Mouse (Mus musculus) embryonic facial prominence, embryonic 12.5 days (tissue): Measurements from ENCODE around the gene Ephb4. TPM values are rescaled to one million over a fixed set of nuclear protein-coding genes. Genes with fewer than 3 reads are reported as not detected.

ENCODE experiments used
- ATAC-seq: fragments of 200-750 bp; cut with Nextera tagmentation; 2 replicates; pipeline ENCODE4 v1.8.0; 2017; ENCODE audit not compliant: insufficient number of reproducible peaks, insufficient read depth, low FRiP score, low TSS enrichment
- H3K27ac ChIP-seq: fragments of 300-500 bp; sonication (generic); 2 replicates; pipeline ENCODE4 v1.5.1; 2016; ENCODE audit warnings: mild to moderate bottlenecking
- H3K27me3 ChIP-seq: fragments of 300-500 bp; sonication (generic); 2 replicates; pipeline ENCODE4 v1.6.1; 2016; ENCODE audit warnings: mild to moderate bottlenecking, moderate library complexity
- H3K36me3 ChIP-seq: fragments of 300-500 bp; sonication (generic); 2 replicates; pipeline ENCODE4 v1.6.1; 2016; ENCODE audit warnings: mild to moderate bottlenecking
- H3K4me1 ChIP-seq: fragments of 300-500 bp; sonication (generic); 2 replicates; pipeline ENCODE4 v1.6.1; 2016
- H3K4me2 ChIP-seq: fragments of 300-500 bp; sonication (generic); replicated peaks from 2 replicates; pipeline ENCODE4 v1.6.1; 2016; ENCODE audit warnings: mild to moderate bottlenecking, moderate library complexity
- H3K4me3 ChIP-seq: fragments of 300-500 bp; sonication (generic); 2 replicates; pipeline ENCODE4 v1.5.1; 2016; ENCODE audit warnings: mild to moderate bottlenecking
- H3K9ac ChIP-seq: fragments of 300-500 bp; sonication (generic); 2 replicates; pipeline ENCODE4 v1.6.1; 2016; ENCODE audit warnings: mild to moderate bottlenecking, moderate library complexity
- H3K9me3 ChIP-seq: fragments of 300-500 bp; sonication (generic); 2 replicates; pipeline ENCODE4 v1.6.1; 2016; ENCODE audit warnings: mild to moderate bottlenecking, moderate library complexity
- WGBS: fragments of 180-500 bp; shearing (Covaris S2); methylation state at CpG from one replicate; pipeline ENCODE4 v1.1.7; 2016; 5-methylcytosine and 5-hydroxymethylcytosine counted together
- polyA plus RNA-seq: library from polyadenylated mRNA; unstranded; fragments of >200 nt; fragmentation: Nextera tagmentation; extraction: Ambion mirVana; gene quantifications from 2 replicates; pipeline ENCODE4 v1.2.1, GENCODE M21; 2016

The Ephb4 gene
- polyA plus RNA-seq, 1 experiment from 2014 or later, result 91.6 TPM

DNA sequence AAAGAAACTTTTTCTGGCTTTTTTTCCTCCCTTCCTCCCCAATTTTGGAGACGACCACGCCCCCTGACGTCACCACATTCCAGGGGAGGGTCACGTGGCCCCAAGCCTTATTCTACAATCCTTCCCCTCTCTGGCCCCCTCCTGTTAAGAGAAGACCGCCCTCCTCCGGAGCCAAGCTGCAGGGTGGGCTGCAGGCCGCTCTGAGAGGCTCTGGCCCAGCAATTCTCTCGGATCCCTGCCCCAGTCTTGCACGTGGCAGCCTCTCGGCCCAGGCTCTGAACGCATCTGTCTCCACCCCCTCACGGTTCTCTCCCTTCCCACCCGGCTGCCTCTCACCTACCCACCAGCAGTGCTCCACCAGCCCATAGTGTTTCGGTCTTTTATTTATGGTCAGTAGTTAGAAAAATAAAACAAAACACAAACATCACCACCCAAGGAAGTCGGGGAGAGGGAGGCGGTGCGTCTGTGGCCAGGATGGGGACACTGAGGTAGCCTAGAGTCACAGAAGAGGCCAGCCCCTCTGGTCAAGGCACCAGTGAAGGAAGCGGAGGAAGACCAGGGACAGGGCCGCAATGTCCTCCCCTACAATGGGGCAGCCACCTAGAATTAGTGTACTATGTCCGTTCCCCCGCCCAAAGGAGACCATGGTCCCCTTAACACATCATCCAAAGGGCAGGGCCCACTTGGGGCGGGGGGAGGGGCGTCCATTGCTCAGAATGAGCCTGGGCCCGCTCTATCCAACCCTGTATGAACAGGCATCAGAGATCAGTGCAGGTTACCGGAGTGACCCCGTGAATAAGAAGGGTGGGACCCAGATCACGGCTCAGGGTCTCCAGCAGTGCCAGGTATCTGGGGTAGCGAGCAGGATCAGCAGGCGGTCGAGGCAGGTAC is 35.5 kb upstream of the Ephb4 start, which contains the start of gene Trip6:
TSS of gene Trip6 (minus strand) at position 212 of the 891 bp plus-strand sequence.
- peak within 1 kb of the TSS; percentile 72 for H3K4me3 ChIP-seq

DNA sequence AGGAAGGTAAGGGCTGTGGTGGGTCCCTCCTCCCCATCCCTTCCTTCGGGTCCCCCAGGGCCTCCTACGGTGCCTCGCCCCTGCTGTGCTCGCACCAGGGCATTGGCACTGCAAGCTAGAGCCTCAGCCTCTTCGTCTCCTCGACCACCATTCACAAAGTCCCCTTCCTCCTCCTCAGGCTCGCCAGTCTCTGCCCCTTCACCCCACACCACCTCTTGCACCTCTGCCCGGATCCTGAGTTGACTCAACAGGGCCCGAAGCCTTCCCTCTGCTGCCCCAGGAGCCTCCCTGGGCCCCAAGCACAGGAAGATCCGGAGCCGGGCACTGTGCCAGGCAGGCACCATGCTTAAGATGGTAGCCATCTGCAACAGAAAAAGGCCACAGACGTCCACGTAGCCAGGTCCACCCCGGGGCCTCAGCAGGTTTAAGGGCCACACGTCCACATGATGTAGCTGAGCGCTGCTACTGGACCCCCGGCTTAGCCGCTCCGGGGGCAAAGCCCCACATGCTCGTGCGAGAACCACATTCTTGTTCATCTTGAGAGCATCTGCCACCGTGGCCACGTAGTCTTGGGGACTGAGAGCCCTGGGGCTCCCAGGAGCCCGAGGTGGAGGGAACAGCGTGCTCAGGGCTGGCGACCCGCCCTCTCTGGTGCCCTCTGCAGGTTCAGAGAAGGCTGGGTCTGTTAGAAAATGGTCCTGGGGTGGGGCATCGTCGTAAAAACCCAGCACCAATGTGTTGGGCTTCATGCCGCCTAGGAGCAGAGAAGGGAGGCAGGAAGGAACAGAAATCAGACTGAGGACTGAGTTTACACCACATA is 34.6 kb upstream of the Ephb4 start:
- peaks cover 32% of the 10 kb centered on the region for H3K36me3 ChIP-seq
- no peaks in the 10 kb centered on the region for H3K27me3 ChIP-seq
- H3K4me1 ChIP-seq, result peaks cover 32% of the 10 kb centered on the region
- ATAC-seq, result no peak
- 0 out of 2 replicates have a peak overlapping the region, but pooled peaks have one; percentile 72 for H3K4me3 ChIP-seq
- H3K9me3 ChIP-seq, result no peaks in the 10 kb centered on the region
- peak overlapping the region; percentile 96 for H3K27ac ChIP-seq
- H3K9ac ChIP-seq, result peak overlapping the region; percentile 91; the same call in 1 of the 2 replicates
- peak overlapping the region; percentile 85 for H3K4me2 ChIP-seq
- WGBS, result 43% methylated on average over 30 of the region's 30 CpGs

More for the DNA sequence above, 35.5 kb upstream of the Ephb4 start, which contains the start of gene Trip6:
- Histone ChIP-seq H3K4me2 (peak within 1 kb of the TSS; percentile 85), H3K27ac (peak within 1 kb of the TSS; percentile 96), H3K9ac (peak within 1 kb of the TSS; percentile 91), H3K27me3 (no peaks in the 10 kb centered on the region), H3K9me3 (no peaks in the 10 kb centered on the region), H3K4me1 (peaks cover 32% of the 10 kb centered on the region), H3K36me3 (peaks cover 34% of the 10 kb centered on the region)
- ATAC-seq, result peak; percentile 94
- WGBS, result 14% methylated on average over 30 of the region's 30 CpGs

DNA sequence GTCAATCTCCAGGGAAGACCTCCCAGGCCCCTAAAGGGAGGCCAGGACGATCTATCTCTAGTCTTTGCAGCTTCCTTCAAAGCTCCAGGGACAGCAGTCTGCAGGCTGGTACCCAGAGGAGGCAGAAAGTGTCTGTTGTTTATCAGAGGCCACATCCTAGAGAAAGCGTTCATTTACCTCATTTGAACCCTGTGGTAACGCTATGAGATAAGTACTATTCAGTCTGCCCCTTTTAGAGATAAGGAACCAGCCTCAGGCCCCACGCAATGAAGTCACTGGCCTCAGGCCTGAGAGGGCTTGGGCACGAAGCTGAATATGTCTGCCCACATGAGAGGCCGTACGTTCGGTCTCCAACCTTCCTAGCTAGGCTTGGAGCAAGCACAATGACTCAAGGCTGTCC is 32.5 kb upstream of the Ephb4 start:
- Histone ChIP-seq H3K9me3 (no peaks in the 10 kb centered on the region), H3K4me2 (no peak overlapping the region), H3K27ac (no peak overlapping the region), H3K27me3 (no peaks in the 10 kb centered on the region), H3K4me3 (no peak overlapping the region), H3K9ac (no peak overlapping the region), H3K36me3 (peaks cover 38% of the 10 kb centered on the region), H3K4me1 (peaks cover 23% of the 10 kb centered on the region)
- no peak for ATAC-seq
- WGBS, result 85% methylated on average over 8 of the region's 8 CpGs

DNA sequence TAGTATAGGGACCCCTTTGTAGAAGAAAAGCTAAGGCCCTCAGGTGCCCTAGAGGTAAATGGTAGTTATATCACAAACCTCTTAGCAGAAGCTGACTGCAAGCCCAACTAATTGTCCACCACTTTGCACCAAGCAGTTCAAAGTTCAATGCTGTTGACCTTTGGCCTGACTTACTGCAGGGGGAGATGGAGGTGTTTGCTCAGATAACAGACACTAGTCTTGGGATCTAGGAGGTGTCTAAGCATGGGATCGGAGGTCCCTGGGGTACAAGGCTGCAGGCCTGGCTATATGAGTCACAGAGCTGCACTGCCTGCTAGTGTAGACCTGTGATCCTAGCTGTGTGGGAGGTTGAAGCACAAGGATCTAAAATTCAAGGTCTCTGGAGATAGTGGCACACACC is 31.3 kb upstream of the Ephb4 start:
- peaks cover 14% of the 10 kb centered on the region for H3K4me1 ChIP-seq
- H3K4me3 ChIP-seq, result no peak overlapping the region
- H3K9ac ChIP-seq, result no peak overlapping the region
- H3K4me2 ChIP-seq, result no peak overlapping the region
- peaks cover 43% of the 10 kb centered on the region for H3K36me3 ChIP-seq
- H3K9me3 ChIP-seq, result no peaks in the 10 kb centered on the region
- H3K27ac ChIP-seq, result no peak overlapping the region
- WGBS, result 95% methylated on average over 1 of the region's 1 CpGs
- no peak for ATAC-seq
- H3K27me3 ChIP-seq, result no peaks in the 10 kb centered on the region

DNA sequence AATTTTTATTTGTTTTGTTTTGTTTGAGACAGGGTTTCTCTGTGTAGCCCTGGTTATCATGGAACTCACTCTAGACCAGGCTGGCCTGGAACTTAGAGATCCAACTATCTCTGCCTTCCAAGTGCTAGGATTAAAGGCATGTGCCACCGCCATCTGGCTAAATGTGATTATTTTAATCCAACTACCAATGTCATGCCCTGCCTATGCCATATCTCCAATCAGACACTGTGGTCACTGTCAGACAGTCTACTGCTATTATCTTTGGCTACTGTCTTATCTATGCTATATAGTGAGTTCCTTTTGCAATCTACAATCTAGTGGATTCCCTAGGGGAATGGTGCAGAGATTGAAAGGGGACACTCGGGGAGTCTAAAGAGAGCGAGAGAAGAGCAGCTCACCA is 28.9 kb upstream of the Ephb4 start:
- H3K36me3 ChIP-seq, result peaks cover 57% of the 10 kb centered on the region
- H3K4me2 ChIP-seq, result no peak overlapping the region
- no peaks in the 10 kb centered on the region for H3K4me1 ChIP-seq
- no peaks in the 10 kb centered on the region for H3K9me3 ChIP-seq
- ATAC-seq, result no peak
- H3K4me3 ChIP-seq, result no peak overlapping the region
- no peaks in the 10 kb centered on the region for H3K27me3 ChIP-seq
- no peak overlapping the region for H3K9ac ChIP-seq
- H3K27ac ChIP-seq, result no peak overlapping the region
- 96% methylated on average over 3 of the region's 3 CpGs for WGBS

DNA sequence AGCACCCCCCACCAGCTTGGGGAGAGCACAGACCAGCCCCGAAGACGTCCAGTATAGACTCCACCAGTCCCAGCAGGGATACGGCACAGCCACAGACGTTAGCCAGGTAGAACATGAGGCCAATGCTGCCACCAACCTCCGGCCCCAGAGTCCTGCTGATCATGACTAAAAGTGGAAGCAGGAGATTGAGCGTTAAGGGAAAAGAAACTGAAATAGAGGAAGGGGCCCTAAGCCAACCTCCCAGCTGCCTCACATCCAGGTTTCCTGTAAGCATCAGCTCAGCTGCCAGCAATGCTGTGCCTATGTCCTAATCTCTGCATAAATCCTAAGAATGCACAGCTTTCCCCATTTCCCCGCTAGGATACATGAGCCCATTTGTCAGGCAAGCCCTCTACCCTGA is 19.0 kb upstream of the Ephb4 start:
- Histone ChIP-seq H3K9ac (no peak overlapping the region), H3K36me3 (peaks cover 14% of the 10 kb centered on the region), H3K9me3 (no peaks in the 10 kb centered on the region)

DNA sequence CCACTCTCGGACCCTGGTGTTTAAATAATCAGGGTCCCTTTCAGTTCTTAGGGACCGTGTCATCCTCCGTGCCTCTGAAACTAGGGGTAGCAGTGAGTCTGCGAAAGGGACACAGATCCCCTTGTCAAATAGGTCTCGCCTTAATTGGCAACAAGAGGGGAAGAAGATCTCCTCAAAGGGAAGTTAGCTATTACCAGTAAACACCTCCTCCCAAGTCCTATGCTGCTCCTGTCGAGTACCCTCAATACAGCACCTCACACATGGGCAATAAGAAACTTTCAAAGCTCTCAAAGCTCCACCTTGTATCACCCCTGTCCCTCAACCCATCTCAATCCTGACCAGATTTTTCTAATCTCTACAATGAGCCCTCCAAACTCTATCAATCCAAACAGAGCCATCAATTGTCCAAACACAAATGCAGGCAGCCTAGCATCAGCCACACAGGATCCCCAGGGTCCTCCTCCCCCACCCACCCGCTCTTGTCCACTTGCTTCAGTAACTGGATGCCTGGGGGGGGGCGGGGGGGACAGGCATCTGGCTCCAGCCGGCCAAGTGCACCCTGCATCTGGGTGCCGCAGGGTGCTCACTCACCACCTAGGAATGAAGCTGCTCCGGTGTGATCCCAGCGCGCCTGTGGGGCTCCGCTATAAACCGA is 16.9 kb upstream of the Ephb4 start:
- 15% methylated on average over 15 of the region's 15 CpGs for WGBS
- peak overlapping the region; percentile 60 for H3K27ac ChIP-seq
- H3K4me1 ChIP-seq, result peaks cover 13% of the 10 kb centered on the region
- H3K36me3 ChIP-seq, result no peaks in the 10 kb centered on the region; the same call in 1 of the 2 replicates
- ATAC-seq, result peak; percentile 31; the same call in 1 of the 2 replicates
- H3K9me3 ChIP-seq, result no peaks in the 10 kb centered on the region
- peak overlapping the region; percentile 77 for H3K9ac ChIP-seq
- H3K4me3 ChIP-seq, result peak overlapping the region; percentile 72
- peak overlapping the region; percentile 92 for H3K4me2 ChIP-seq
- no peaks in the 10 kb centered on the region for H3K27me3 ChIP-seq

More for the DNA sequence above, 19.0 kb upstream of the Ephb4 start:
- 88% methylated on average over 7 of the region's 7 CpGs for WGBS
- H3K4me2 ChIP-seq, result no peak overlapping the region
- no peak overlapping the region for H3K4me3 ChIP-seq
- no peak overlapping the region for H3K27ac ChIP-seq
- ATAC-seq, result no peak
- peaks cover 9% of the 10 kb centered on the region; the same call in 1 of the 2 replicates for H3K4me1 ChIP-seq
- no peaks in the 10 kb centered on the region for H3K27me3 ChIP-seq

DNA sequence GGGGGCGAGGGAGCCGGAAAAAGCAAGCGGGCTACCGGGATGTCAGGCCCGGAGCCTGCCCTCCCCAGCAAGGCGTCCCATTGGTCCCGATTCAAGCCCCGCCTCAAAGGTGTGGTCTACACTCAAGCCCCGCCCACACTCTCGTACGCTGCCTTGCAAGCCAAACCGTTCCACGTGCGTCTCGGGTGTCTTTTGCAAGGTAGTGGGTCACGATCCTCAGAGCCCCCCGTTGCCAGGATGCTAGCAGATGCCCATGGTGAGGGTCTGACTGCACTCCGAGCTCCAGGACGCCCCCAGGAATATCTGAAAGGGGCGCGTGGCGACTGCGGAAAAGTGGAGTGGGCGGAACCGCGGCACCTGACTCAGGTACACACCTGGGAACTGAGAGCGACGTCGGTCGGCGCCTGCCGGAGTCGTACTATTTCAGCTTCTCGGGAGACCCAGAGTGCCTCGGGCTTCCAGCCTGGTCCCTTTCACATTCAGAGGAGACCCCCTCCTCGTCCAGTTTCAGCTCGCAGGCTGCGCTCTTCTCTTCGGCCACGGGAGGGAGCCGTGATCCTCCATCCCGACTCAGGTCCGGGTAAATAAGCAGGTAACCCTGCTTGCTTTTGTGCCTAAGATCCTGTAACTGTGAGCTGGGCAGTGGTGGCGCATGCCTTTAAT is 16.3 kb upstream of the Ephb4 start, which contains the start of gene Slc12a9:
TSS of gene Slc12a9 (minus strand) at position 86 of the 663 bp plus-strand sequence.
- H3K9me3 ChIP-seq, result no peaks in the 10 kb centered on the region
- no peaks in the 10 kb centered on the region for H3K27me3 ChIP-seq
- H3K4me2 ChIP-seq, result peak within 1 kb of the TSS; percentile 92
- H3K4me3 ChIP-seq, result peak within 1 kb of the TSS; percentile 72
- no peaks in the 10 kb centered on the region for H3K36me3 ChIP-seq
- H3K9ac ChIP-seq, result peak within 1 kb of the TSS; percentile 77
- peaks cover 13% of the 10 kb centered on the region for H3K4me1 ChIP-seq
- peak within 1 kb of the TSS; percentile 60 for H3K27ac ChIP-seq
- peak; percentile 84 for ATAC-seq
- WGBS, result under 1% methylated on average over 41 of the region's 44 CpGs

DNA sequence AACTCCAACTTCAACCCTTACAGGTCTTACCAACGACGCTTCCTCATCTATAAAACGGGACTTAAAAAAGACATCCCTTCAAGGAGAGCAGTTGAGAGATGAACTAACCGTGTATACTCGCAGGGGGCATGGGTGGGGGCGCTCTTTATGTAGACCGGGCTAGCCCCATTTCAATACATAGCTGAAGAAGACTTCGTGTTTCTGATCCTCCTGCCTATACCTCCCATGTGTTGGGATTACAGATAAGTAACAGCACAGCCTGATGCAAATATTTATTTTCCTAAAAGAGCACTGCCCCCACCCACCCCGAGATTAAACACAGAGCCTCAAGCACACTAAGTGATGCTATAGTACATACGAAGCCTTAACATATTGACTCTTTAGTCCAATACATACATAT is 15.6 kb upstream of the Ephb4 start:
- Histone ChIP-seq H3K9me3 (no peaks in the 10 kb centered on the region), H3K4me3 (no peak overlapping the region), H3K4me1 (peaks cover 17% of the 10 kb centered on the region), H3K36me3 (no peaks in the 10 kb centered on the region), H3K27me3 (no peaks in the 10 kb centered on the region), H3K27ac (no peak overlapping the region), H3K4me2 (peak overlapping the region; percentile 92), H3K9ac (peak overlapping the region; percentile 77; the same call in 1 of the 2 replicates)
- ATAC-seq, result no peak
- 61% methylated on average over 10 of the region's 10 CpGs for WGBS

DNA sequence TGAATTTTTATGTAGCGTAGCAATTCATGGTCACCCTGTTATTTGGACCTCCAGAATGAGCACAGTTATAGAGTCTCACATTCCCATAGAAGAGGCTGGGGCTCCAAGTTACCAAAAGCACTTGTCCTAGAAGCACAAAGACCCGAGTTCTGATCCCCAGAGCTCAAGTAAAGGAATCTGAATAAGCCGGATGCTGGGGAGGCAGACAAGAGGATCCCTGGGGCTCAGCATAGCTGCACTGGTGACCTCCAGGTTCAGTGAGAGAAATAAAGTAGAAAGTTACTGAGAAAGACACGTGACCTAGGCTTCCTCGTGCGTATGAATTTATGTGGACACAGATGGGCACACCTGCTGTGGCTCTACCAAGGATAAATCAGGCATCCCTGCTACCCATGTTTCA is 14.8 kb upstream of the Ephb4 start:
- H3K9me3 ChIP-seq, result no peaks in the 10 kb centered on the region
- H3K27me3 ChIP-seq, result no peaks in the 10 kb centered on the region
- ATAC-seq, result no peak
- 70% methylated on average over 6 of the region's 6 CpGs for WGBS
- no peak overlapping the region for H3K9ac ChIP-seq
- H3K36me3 ChIP-seq, result no peaks in the 10 kb centered on the region
- no peak overlapping the region for H3K4me2 ChIP-seq
- no peak overlapping the region for H3K4me3 ChIP-seq
- H3K4me1 ChIP-seq, result peaks cover 23% of the 10 kb centered on the region
- H3K27ac ChIP-seq, result no peak overlapping the region

DNA sequence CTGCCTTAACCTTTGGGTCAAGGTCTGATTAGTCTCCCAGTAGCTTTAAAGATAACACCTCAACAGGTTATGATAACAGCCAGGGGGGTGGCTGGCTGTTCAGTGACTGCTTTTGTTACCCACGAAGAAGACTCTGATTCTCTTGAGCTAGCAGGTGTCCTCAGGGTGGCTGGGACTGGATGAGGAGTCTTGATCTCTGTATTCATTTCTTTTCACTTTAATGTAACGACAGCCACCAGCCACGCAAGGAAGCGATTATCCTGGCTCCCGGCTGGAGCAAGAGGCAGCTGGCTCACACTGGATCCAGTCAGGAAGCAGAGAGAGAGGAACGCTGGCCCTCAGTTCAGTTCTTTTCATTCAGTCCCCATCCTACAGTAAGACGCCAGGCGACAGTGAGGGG is 12.7 kb upstream of the Ephb4 start:
- H3K4me1 ChIP-seq, result peaks cover 22% of the 10 kb centered on the region
- no peak overlapping the region for H3K4me2 ChIP-seq
- WGBS, result 26% methylated on average over 8 of the region's 8 CpGs
- H3K4me3 ChIP-seq, result no peak overlapping the region
- H3K27me3 ChIP-seq, result no peaks in the 10 kb centered on the region
- H3K9ac ChIP-seq, result no peak overlapping the region
- no peaks in the 10 kb centered on the region for H3K9me3 ChIP-seq
- H3K27ac ChIP-seq, result no peak overlapping the region
- no peaks in the 10 kb centered on the region for H3K36me3 ChIP-seq
- no peak for ATAC-seq
